Mouse (Mus musculus) right cerebral cortex, adult 2 months (tissue): Measurements from ENCODE around the gene Pds5b.
"Not testable (repeated sequence)": the region's sequence is repeated elsewhere in the genome, so short reads cannot be mapped to it uniquely, and the experiment has no call there.

Source experiments
- DNase-seq, 2 experiments: peaks; one replicate each; pipeline ENCODE4 v3.0.0; 2021 to 2022; ENCODE audit warnings: low spot score in 2 of 2

Gene Pds5b

DNA sequence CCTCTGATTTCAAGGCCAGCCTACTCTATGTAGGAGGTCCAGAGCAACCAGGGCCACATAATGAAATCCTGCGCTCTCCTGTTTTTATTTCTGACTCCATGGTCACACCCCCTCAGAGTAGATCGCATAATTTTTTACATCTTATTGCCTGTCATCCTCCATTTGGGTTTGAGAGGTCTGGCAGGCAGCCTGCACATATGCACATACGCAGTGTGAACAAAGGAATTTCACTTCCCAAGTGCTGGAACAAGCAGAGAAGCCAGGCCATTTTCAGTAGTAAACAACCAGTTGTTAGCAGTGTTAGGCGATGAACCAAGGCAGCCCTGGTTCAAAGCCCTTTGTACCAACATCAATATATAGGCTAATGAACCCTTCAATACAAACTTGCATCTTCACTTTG is 147.6 kb downstream of the Pds5b start:
- peak in 1 of 2 experiments; percentile 7 for DNase-seq

DNA sequence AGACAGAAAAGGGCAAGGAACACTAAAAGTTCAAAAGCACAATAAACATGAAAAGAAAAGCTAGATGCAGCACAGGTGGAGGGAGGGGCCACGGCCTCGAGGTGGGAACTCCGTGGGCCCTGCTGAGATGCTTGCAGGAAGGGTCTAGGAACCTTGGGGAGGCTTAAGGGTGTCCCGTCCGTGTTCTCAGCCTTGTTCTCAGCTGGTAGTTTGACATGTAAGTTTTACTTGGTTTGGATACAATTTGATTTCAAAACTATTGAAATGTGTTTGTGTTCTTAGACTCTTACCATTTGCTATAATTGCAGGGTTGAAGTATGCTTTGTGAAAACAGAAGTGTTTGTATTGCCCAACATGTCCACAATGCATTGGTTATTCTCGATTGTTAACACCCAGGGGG is 149.2 kb downstream of the Pds5b start:
- no peak for DNase-seq

DNA sequence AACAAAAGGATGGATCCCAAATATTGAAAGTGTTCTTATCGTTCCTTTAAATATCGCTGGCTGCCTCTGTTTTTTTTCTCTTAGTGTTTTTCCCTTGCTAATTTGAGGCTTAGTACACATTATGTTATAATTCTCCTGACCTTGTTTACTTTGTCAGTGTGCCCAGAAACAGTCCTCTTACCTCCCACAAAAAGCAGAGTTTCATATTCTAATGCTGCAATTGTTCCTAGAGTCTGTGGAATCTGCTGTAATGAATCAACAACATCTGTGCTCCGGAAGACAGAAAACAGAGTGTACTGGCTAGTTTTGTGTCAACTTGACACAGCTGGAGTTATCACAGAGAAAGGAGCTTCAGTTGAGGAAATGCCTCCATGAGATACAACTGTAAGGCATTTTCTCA is 149.8 kb downstream of the Pds5b start:
- DNase-seq, result no peak

DNA sequence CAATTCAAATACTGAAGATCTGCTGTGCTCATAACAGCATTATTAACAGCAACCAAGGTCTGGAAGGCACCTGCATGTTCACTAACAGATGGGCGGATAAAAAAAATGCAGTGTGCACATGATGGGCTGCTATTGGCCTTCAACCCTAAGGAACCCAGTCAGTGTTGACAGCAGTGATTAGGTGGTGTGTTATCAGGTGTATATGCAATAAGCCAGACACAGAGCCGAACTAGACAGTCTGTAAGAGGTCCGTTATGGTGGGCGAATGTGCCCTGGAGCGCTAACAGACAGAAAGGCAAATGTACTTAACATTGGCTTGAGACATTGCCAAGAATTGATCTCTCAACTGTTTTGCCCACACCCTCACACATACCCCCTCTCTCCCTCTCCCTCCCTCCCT is 156.0 kb downstream of the Pds5b start:
- DNase-seq, result no peak

DNA sequence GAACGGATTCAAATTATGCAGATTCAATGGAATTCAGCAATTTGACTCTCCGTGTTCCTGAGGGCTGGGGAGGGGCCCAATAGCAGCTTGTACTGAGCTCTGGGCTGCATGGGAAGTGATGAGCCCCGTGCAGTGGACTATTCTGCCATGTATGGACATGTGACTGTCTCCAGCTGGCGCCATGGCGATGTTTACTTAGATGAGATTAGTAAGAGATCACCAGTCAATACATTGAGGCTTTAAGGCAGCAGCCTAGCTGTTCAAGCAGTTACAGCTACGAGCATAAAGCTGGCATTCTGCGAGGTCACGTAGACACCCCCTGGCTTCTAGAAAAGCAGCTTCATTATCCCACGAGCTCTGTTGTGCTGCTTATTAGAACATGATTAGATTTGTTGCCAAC is 157.2 kb downstream of the Pds5b start:
- DNase-seq, result no peak

DNA sequence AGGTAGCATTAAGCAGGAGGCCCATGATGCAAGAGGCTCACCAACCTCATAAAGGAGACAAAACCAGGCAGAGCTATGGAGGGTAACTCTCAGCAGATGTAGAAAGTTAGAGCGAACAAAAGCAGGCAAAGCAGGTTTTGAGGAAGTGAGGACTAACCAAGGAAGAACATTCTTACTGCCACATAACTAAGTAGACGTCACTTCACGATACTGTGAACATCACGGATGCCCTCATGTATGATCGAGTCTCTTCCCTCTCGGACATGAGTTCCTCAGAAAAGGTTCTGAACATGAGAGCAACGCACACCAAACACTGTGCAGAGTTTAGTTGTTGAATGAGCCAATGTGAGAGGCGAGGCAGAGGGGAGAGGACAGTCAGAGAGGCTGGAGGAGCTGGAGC is 163.2 kb downstream of the Pds5b start:
- DNase-seq, result no peak

DNA sequence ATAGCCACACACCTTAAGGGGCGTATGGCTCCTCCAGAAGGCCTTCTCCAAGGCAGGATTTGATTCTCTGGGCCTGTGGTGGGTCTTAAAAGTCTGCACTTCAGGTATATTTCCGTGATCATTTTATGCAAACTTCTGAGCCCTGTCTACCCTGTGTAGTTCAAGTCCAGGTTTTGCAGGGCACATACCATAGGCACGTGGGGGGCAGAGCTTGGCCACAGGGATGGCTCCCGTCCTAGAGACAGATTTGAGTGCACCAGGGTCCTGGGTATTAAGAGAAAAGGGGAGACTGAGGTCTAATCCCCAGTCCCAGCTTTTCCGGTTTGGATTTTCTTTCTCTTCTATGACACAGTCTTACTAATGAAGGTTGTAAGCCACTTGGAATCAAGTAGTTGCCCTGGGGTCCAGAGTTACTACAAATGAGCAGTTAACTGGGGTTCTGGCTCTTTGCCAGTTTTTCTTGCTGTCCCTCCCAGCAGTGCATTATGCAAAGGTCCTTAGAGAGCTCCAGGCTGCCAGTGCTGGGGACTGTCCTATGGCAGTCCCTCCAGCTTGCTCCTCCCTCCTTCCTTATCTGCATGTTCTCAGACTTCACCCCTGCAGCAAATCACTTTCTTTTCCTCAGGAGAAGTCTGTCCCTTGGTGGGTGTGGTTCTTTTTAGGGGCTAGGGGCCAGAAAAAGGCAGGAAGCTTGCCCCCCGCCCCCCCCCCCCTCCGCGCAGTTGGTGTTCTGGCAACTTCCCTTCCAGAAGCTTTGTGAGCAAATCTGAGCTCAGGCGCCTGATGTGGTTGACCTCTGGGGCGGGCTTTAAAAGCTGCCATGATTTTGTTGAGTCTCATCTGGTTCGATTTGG is 166.4 kb downstream of the Pds5b start:
- no peak for DNase-seq

DNA sequence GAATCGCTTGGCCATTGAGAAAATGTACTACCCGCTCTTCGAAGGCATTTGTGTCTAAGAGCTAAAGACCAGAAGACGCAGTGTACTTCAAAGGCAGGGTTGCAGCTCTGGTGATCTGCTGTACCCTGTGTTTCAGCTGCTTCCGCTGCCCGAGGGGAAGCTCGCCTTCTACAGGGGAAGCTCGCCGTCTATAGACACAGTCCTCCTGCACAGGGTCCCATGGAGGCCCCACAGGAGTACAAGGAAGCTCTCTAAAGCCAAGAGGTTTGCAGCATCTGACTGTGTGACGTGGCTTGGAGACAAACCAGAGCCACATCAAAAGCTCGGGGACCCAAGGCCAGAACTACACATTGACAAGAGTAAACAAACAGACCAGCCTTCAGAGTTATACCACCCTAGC is 167.1 kb downstream of the Pds5b start:
- DNase-seq, result no peak

DNA sequence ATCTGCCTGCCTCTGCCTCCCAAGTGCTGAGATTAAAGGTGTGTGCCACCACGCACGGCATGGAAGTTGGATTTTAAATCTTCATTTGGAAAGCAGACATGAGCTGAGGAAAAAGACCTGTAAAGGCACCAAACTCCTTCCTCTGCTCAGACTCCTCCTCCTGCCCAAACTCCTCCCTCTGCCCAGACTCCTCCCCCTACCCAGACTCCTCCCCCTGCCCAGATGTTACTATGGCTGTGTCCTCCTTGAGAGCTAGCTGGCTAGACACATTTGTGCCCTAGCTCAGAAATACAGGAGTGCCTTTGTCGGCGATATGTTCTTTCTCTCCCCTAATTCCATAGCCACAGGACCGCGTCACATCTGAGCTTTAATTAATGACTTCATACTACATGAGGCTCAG is 172.4 kb downstream of the Pds5b start:
- DNase-seq, result no peak

DNA sequence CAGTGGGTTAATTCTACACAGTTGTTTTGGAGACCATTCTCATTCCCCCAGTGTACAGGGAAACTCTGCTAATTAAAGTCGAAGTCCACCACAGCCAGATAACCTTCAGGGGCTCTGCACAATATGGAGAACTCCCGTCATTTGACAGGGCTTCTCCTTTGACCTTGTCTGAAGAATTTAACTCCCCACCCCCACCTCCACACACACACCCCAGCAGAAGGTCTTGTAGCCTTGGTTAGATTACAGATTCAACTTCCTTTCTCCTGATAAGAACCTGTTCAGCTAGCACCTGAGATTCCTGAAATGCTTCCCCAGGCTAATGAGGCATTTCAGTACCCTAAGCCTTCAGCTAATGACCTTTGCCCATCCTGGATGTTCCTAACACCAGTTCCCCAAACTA is 177.3 kb downstream of the Pds5b start:
- no peak for DNase-seq

DNA sequence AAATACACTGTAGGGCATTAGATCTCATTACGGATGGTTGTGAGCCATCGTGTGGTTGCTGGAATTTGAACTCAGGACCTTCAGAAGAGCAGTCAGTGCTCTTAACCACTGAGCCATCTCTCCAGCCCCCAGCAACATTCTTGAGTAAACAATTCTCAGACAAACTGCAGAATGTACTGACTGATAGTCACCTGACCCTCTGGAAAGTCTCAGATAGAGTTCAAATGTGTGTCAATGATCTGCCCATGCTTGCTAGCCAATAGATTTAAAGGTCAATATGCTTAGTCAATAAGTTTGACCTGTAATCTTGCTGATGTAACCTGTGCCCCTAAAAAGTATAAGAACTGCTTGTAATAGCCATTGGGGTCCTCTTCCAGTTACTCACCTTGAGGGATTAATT is 178.6 kb downstream of the Pds5b start:
- DNase-seq, result not testable (repeated sequence)

DNA sequence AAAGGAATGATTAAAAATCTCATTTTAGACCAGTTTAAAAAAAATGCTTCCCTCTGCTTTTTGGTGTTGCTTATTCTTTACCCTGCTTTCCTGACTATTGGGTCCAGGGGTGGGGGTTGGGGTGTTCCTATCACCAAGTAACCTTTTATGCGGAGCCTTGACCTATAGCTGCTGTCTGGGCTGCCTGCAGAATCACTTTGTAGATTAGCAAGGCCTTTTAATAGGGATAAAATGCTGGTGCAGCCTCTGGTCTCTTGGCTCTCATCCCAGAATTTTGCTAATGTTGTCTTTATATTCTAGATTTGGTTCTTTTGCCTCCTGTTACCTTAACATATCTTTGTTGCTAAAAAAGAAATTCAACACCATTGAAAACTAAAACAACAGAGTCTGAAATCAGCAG is 181.0 kb downstream of the Pds5b start:
- DNase-seq, result peak; percentile 12 to 32

DNA sequence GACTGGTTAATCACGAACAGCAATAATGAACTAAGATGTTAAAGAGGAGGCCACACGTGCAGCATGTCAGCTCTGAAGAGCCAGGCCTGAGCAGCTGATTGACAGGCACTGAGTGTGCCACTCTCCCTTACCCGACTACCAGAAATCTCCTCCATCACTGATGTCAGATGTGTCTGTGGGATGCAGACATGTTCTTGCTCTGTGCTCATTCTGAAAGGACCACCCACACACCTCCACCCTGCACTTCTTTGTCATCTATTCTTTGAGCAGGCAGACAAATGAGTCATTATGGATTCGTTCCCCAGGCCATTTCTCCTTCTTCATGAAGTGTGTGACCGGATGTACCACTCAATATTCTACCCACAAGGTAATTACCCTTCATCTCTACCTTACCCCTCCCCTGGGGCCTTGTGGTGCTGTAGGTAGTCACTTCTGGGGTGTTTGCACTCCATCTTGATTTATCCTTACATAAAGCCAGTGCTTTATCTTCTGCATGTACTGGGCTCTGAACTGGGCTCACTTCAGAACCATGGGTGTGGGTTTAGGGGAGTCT is 186.2 kb downstream of the Pds5b start:
- peak; percentile 57 to 58 for DNase-seq
